Mouse (Mus musculus) G1E (cell line): ENCODE measurements around the gene Sipa1l3.

Experiments
- POLR2AphosphoS5 ChIP-seq: IDR thresholded peaks from 2 replicates; pipeline ENCODE4 v1.6.1; 2012; ENCODE audit warnings: low read depth, low read length, inconsistent platforms; ENCODE audit not compliant: insufficient replicate concordance
- TAL1 ChIP-seq: conservative IDR thresholded peaks from 2 replicates; pipeline ENCODE4 v1.6.1; 2012; ENCODE audit warnings: low read depth, low read length, inconsistent platforms, mixed read lengths

DNA sequence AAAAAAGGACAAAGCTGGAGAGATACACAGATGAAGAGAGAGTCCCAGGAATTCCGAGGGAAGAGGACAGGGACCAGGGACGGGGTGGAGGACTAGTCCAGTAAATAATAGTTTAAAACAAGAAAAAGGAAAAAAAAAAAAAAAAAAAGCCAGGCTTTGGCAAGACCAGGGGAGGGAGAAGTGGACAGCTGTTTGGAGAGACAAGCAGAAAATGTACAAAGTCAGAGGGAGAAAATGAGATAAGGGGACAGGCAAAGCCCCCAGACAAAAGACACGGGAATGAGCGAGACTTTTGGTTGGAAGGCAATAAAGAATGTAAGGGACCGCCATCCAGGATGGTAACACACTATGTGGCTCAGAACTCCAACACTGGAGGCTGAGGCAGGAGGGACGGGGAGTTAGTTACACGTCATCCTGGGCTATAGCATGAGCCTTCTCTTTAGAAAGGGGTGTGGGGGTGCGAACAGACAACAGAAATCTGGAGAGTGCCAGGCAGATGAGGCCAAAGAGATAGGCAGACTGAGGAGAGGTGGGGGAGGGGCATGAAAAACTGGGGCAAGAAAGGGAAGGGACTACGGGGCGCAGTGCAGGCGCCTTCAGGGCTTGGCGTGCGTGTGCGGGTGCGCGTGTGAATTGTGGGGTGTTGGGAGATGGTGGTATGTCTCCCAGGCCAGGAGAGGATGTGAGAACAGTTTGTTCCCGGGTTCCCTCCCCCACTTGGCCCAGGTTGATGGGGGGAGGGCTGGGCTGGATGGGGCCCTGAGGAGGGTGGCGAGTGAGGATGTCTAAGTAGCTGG lies 200.1 kb downstream of the Sipa1l3 start:
- peak; percentile 42; the same call in 1 of the 2 replicates for TF ChIP-seq TAL1
- no peak for TF ChIP-seq POLR2AphosphoS5
